Mouse (Mus musculus) forebrain, embryonic 15.5 days (tissue): ENCODE measurements around the gene 0610012G03Rik. TPM values are rescaled to one million over a fixed set of nuclear protein-coding genes. Genes with fewer than 3 reads are reported as not detected.
A peak's percentile ranks its signal among the peaks of the same experiment; 100 is the strongest.

Experiments
- ATAC-seq: fragments of 200-750 bp; cut with Nextera tagmentation; replicated peaks from 2 replicates; pipeline ENCODE4 v1.8.0; 2017; ENCODE audit warnings: mild to moderate bottlenecking, moderate TSS enrichment, moderate library complexity
- H3K27ac ChIP-seq: fragments of 300-500 bp; sonication (generic); replicated peaks from 2 replicates; pipeline ENCODE4 v1.5.1; 2015; ENCODE audit warnings: mild to moderate bottlenecking, inconsistent platforms
- H3K27me3 ChIP-seq: fragments of 300-500 bp; sonication (generic); 2 replicates; pipeline ENCODE4 v1.6.1; 2015; ENCODE audit warnings: inconsistent platforms
- H3K36me3 ChIP-seq: fragments of 300-500 bp; sonication (generic); 2 replicates; pipeline ENCODE4 v1.6.1; 2015; ENCODE audit warnings: mild to moderate bottlenecking, inconsistent platforms
- H3K4me1 ChIP-seq: fragments of 300-500 bp; sonication (generic); 2 replicates; pipeline ENCODE4 v1.6.1; 2015; ENCODE audit warnings: inconsistent platforms
- H3K4me2 ChIP-seq: fragments of 300-500 bp; sonication (generic); replicated peaks from 2 replicates; pipeline ENCODE4 v1.6.1; 2015; ENCODE audit warnings: mild to moderate bottlenecking, inconsistent platforms
- H3K4me3 ChIP-seq: fragments of 300-500 bp; sonication (generic); 2 replicates; pipeline ENCODE4 v1.5.1; 2015; ENCODE audit warnings: mild to moderate bottlenecking, inconsistent platforms
- H3K9ac ChIP-seq: fragments of 300-500 bp; sonication (generic); replicated peaks from 2 replicates; pipeline ENCODE4 v1.6.1; 2015; ENCODE audit warnings: mild to moderate bottlenecking, inconsistent platforms
- H3K9me3 ChIP-seq: fragments of 300-500 bp; sonication (generic); 2 replicates; pipeline ENCODE4 v1.6.1; 2016; ENCODE audit warnings: inconsistent platforms
- WGBS: fragments of 180-500 bp; shearing (Covaris S2); methylation state at CpG from one replicate; pipeline ENCODE4 v1.1.7; 2015; ENCODE audit warnings: mixed read lengths; 5-methylcytosine and 5-hydroxymethylcytosine counted together
- polyA plus RNA-seq: library from polyadenylated mRNA; unstranded; fragments of >200 nt; fragmentation: Nextera tagmentation; extraction: Ambion mirVana; gene quantifications from 2 replicates; pipeline ENCODE4 v1.2.1, GENCODE M21; 2015

0610012G03Rik gene
- polyA plus RNA-seq, 1 experiment from 2014 or later = 106 TPM

- H3K4me3 ChIP-seq = no peak overlapping the region
- H3K27me3 ChIP-seq = no peaks in the 10 kb centered on the region
- ATAC-seq = no peak
- no peak overlapping the region for H3K9ac ChIP-seq
- 84% methylated on average over 12 of the region's 12 CpGs for WGBS
- no peak overlapping the region for H3K27ac ChIP-seq
- H3K4me2 ChIP-seq = no peak overlapping the region
- no peaks in the 10 kb centered on the region for H3K9me3 ChIP-seq
- no peaks in the 10 kb centered on the region for H3K36me3 ChIP-seq
- peaks cover 42% of the 10 kb centered on the region for H3K4me1 ChIP-seq
These were observed 3.5 kb downstream of the 0610012G03Rik start for GRCm38 (mm10) chr16:31944698-31945255.

DNA sequence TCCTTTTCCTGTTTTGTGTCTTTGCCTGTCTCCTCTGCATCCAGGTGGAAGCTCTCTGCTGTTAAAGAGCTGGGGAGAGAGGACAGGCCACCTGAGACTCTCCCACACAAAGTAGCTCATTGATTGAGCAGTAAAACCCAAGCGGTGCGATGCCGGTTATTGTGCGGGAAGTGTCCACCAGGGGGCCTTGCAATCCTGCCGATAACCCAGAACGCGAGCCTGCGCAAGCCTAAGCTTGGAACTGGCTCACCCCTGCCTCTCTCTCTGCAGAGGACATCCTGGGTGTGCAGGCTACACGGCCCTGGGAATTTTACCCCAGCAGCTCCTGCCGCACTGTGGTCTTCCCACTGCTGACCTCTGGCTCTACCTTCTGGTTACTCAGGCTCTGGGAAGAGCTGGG is 4.3 kb downstream of the 0610012G03Rik start:
- Histone ChIP-seq H3K36me3 (no peaks in the 10 kb centered on the region), H3K27ac (no peak overlapping the region), H3K4me2 (no peak overlapping the region), H3K9me3 (no peaks in the 10 kb centered on the region), H3K4me1 (peaks cover 34% of the 10 kb centered on the region), H3K4me3 (no peak overlapping the region), H3K9ac (no peak overlapping the region), H3K27me3 (no peaks in the 10 kb centered on the region)
- 0 out of 2 replicates have a peak, but pooled peaks have one; percentile 7 for ATAC-seq
- WGBS = 2% methylated on average over 10 of the region's 10 CpGs

GRCm38 (mm10) chr16:31940586-31940985 is 7.7 kb downstream of the 0610012G03Rik start:
- WGBS = 67% methylated on average over 2 of the region's 2 CpGs
- ATAC-seq = no peak

DNA sequence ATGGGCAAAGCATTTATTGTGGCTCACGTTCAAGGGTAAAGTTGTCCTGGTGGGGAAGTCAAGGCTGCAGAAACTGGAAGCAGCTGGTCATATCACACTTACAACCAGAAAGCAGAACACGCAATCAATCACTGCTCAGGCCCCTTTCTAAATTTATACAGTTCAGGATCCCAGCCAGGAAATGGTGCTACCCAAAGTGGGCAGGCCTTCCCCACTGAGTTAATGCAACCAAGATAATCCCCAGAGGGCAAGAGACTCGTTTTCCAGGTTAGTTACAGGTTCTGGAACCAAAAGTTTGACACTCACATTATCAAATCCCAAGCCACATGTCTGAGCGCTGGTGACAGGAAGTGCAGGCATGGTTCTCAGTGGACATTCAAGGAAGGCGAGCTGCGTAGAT is 9.4 kb downstream of the 0610012G03Rik start:
- Histone ChIP-seq H3K4me1 (peaks cover 19% of the 10 kb centered on the region), H3K9ac (no peak overlapping the region), H3K4me2 (no peak overlapping the region), H3K4me3 (no peak overlapping the region), H3K27ac (no peak overlapping the region), H3K36me3 (no peaks in the 10 kb centered on the region), H3K27me3 (0 out of 2 replicates have a peak, but pooled peaks cover 7% of the 10 kb centered on the region), H3K9me3 (no peaks in the 10 kb centered on the region)
- ATAC-seq = no peak
- WGBS = 74% methylated on average over 6 of the region's 6 CpGs

More at GRCm38 (mm10) chr16:31940586-31940985, 7.7 kb downstream of the 0610012G03Rik start:
- Histone ChIP-seq H3K27me3 (0 out of 2 replicates have a peak, but pooled peaks cover 7% of the 10 kb centered on the region), H3K4me1 (peaks cover 12% of the 10 kb centered on the region), H3K9me3 (no peaks in the 10 kb centered on the region), H3K9ac (no peak overlapping the region), H3K4me3 (no peak overlapping the region), H3K27ac (no peak overlapping the region), H3K36me3 (no peaks in the 10 kb centered on the region), H3K4me2 (no peak overlapping the region)

DNA sequence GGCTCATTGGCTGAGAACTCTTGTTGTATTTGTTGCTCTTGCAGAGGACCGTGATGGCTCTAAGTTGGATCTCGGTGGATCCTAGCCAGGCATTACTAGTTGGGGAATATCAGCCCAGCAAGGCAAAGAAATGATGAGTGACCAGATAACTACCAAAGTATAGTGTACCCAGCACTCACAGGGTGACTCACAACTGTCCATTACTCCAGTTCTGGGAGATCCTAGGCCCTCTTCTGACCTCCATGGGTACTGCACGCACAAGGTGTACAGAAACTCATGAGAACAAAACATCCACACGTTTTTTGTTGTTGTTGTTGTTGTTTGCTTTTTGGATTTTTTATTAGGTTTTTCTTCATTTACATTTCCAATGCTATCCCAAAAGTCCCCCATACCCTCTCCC is 11.7 kb downstream of the 0610012G03Rik start:
- Histone ChIP-seq H3K4me1 (peaks cover 32% of the 10 kb centered on the region), H3K4me3 (no peak overlapping the region), H3K27me3 (0 out of 2 replicates have a peak, but pooled peaks cover 7% of the 10 kb centered on the region), H3K27ac (no peak overlapping the region), H3K4me2 (no peak overlapping the region), H3K36me3 (no peaks in the 10 kb centered on the region), H3K9me3 (no peaks in the 10 kb centered on the region), H3K9ac (no peak overlapping the region)
- WGBS = 91% methylated on average over 4 of the region's 4 CpGs
- no peak for ATAC-seq

DNA sequence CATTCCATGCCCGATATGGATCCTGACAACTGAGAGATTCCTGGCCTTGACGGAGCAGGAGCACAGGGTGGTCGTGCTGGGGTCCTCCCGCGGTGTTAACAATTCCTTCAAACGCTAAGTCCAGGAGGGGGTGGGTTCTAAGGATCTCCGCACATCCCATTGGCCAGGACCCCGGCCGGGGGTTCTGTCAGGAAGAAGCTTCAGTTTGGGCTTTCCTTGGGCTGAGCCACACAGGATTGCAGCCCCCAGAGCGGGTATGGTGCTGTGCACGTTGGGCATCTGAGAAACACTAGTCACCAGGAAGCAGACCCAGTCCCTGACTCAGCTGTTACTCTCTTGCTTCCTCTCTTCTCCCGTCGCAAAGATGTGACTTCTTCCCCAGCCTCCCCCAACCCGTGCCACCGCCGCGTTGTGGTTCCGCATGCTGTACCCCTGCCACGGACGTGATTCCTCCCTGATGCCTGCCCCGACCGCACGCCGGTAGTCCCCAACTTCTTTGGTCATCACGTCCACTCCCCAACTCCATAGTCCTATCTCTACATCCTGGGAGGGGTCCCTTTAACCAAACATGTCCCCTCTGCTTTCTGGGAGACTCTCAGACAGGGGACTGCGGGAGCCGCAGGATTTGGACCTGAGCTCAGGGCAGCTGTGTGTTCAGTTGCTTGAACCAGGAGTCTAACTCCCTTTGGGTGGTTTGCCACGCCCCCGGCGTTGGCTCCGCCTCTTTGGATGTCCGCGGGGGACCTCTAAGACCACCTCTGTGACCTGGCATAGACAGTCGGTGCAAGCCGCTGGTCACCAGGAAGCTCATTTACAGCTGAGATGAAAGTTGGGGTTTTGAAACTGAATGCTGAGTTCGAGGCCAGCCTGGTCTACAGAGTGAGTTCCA is 13.0 kb downstream of the 0610012G03Rik start:
- Histone ChIP-seq H3K9ac (peak overlapping the region; percentile 69), H3K27me3 (0 out of 2 replicates have a peak, but pooled peaks cover 7% of the 10 kb centered on the region), H3K4me2 (peak overlapping the region; percentile 94), H3K4me3 (peak overlapping the region; percentile 55), H3K9me3 (no peaks in the 10 kb centered on the region), H3K27ac (no peak overlapping the region), H3K4me1 (peaks cover 32% of the 10 kb centered on the region), H3K36me3 (no peaks in the 10 kb centered on the region)
- 4% methylated on average over 36 of the region's 36 CpGs for WGBS
- no peak for ATAC-seq

GRCm38 (mm10) chr16:31934550-31935010 is 13.7 kb downstream of the 0610012G03Rik start:
- Histone ChIP-seq H3K27me3 (0 out of 2 replicates have a peak, but pooled peaks cover 7% of the 10 kb centered on the region), H3K36me3 (no peaks in the 10 kb centered on the region), H3K4me3 (peak overlapping the region; percentile 55), H3K4me2 (peak overlapping the region; percentile 94), H3K4me1 (peaks cover 32% of the 10 kb centered on the region), H3K9me3 (no peaks in the 10 kb centered on the region), H3K27ac (peak overlapping the region; percentile 97; the same call in 1 of the 2 replicates), H3K9ac (peak overlapping the region; percentile 69)
- no peak for ATAC-seq
- WGBS = 15% methylated on average over 13 of the region's 13 CpGs

GRCm38 (mm10) chr16:31933751-31934549 is 14.3 kb downstream of the 0610012G03Rik start, which contains the start of gene Pigz:
TSS of gene Pigz (plus strand) at chr16:31933851.
- WGBS = 3% methylated on average over 42 of the region's 42 CpGs
- peak within 1 kb of the TSS; percentile 55 for H3K4me3 ChIP-seq
- peak within 1 kb of the TSS; percentile 97 for H3K27ac ChIP-seq
- ATAC-seq = 0 out of 2 replicates have a peak, but pooled peaks have one; percentile 7
- peaks cover 32% of the 10 kb centered on the region for H3K4me1 ChIP-seq
- H3K9me3 ChIP-seq = no peaks in the 10 kb centered on the region
- 0 out of 2 replicates have a peak, but pooled peaks cover 7% of the 10 kb centered on the region for H3K27me3 ChIP-seq
- H3K36me3 ChIP-seq = no peaks in the 10 kb centered on the region
- peak within 1 kb of the TSS; percentile 94 for H3K4me2 ChIP-seq
- peak within 1 kb of the TSS; percentile 69 for H3K9ac ChIP-seq

GRCm38 (mm10) chr16:31932840-31933697 is 15.2 kb downstream of the 0610012G03Rik start:
- H3K4me3 ChIP-seq = peak overlapping the region; percentile 55
- H3K36me3 ChIP-seq = no peaks in the 10 kb centered on the region
- 0 out of 2 replicates have a peak, but pooled peaks cover 7% of the 10 kb centered on the region for H3K27me3 ChIP-seq
- H3K9ac ChIP-seq = peak overlapping the region; percentile 69
- no peaks in the 10 kb centered on the region for H3K9me3 ChIP-seq
- WGBS = 0% methylated on average over 50 of the region's 50 CpGs
- ATAC-seq = peak; percentile 98
- peaks cover 32% of the 10 kb centered on the region for H3K4me1 ChIP-seq
- H3K4me2 ChIP-seq = peak overlapping the region; percentile 94
- peak overlapping the region; percentile 97 for H3K27ac ChIP-seq

GRCm38 (mm10) chr16:31932255-31932654 is 16.0 kb downstream of the 0610012G03Rik start:
- H3K9ac ChIP-seq = no peak overlapping the region
- H3K4me3 ChIP-seq = no peak overlapping the region
- peaks cover 32% of the 10 kb centered on the region for H3K4me1 ChIP-seq
- 22% methylated on average over 5 of the region's 5 CpGs for WGBS
- H3K27ac ChIP-seq = peak overlapping the region; percentile 97
- H3K36me3 ChIP-seq = no peaks in the 10 kb centered on the region
- no peaks in the 10 kb centered on the region for H3K9me3 ChIP-seq
- no peak for ATAC-seq
- 0 out of 2 replicates have a peak, but pooled peaks cover 7% of the 10 kb centered on the region for H3K27me3 ChIP-seq
- H3K4me2 ChIP-seq = 0 out of 2 replicates have a peak overlapping the region, but pooled peaks have one; percentile 94

DNA sequence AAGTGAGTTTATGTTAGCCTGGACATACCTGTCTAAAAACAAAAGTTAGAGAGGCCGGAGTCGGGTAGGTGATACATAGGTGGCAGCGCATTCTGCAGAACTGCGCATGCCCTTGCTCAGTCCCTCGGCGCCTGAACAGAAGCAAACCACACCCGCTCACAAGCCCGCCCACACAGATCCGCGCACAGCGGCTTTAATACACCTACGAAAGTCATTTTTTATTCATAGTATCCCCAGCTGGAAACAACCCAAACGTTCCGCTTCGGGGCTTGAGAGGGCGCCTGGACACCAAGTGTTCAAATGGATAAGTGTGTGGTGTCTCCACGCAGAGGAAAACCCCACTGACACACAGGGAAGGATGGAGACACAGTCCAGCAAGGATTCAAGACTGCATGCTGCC is 17.0 kb downstream of the 0610012G03Rik start:
- ATAC-seq = no peak
- no peaks in the 10 kb centered on the region for H3K9me3 ChIP-seq
- H3K27ac ChIP-seq = no peak overlapping the region
- H3K4me3 ChIP-seq = no peak overlapping the region
- WGBS = 52% methylated on average over 17 of the region's 17 CpGs
- no peak overlapping the region for H3K4me2 ChIP-seq
- 0 out of 2 replicates have a peak, but pooled peaks cover 4% of the 10 kb centered on the region for H3K27me3 ChIP-seq
- H3K36me3 ChIP-seq = no peaks in the 10 kb centered on the region
- H3K4me1 ChIP-seq = peaks cover 32% of the 10 kb centered on the region
- no peak overlapping the region for H3K9ac ChIP-seq
